Mouse (Mus musculus): ENCODE results near the gene Zfp414. TPM values are rescaled to one million over a fixed set of nuclear protein-coding genes. Genes with fewer than 3 reads are reported as not detected.

Gene Zfp414
- total RNA-seq, 2 experiments from 2014 or later, result 28.9 to 36.5 TPM

GRCm38 (mm10) chr17:33644068-33644467, 15.2 kb downstream of the Zfp414 start:
- no peak for ATAC-seq (replicated peaks; ENCODE audit: low FRiP score, poor library complexity, severe bottlenecking)

- no peak for ATAC-seq (replicated peaks; ENCODE audit: low FRiP score, poor library complexity, severe bottlenecking)
Observed at GRCm38 (mm10) chr17:33645073-33645472, 16.2 kb downstream of the Zfp414 start.

GRCm38 (mm10) chr17:33649781-33650475, 21.0 kb downstream of the Zfp414 start:
- peak; percentile 47; the same call in 1 of the 2 replicates for ATAC-seq (replicated peaks; ENCODE audit: low FRiP score, poor library complexity, severe bottlenecking)

- no peak for ATAC-seq (replicated peaks; ENCODE audit: low FRiP score, poor library complexity, severe bottlenecking)
Observed at GRCm38 (mm10) chr17:33666813-33667212, 37.9 kb downstream of the Zfp414 start.

GRCm38 (mm10) chr17:33669681-33670080, 40.8 kb downstream of the Zfp414 start:
- ATAC-seq (replicated peaks; ENCODE audit: low FRiP score, poor library complexity, severe bottlenecking), result no peak

- ATAC-seq (replicated peaks; ENCODE audit: low FRiP score, poor library complexity, severe bottlenecking), result no peak
Observed at GRCm38 (mm10) chr17:33673837-33674236, 44.9 kb downstream of the Zfp414 start.

- no peak for ATAC-seq (replicated peaks; ENCODE audit: low FRiP score, poor library complexity, severe bottlenecking)
Observed at GRCm38 (mm10) chr17:33675452-33675851, 46.6 kb downstream of the Zfp414 start.

- no peak for ATAC-seq (replicated peaks; ENCODE audit: low FRiP score, poor library complexity, severe bottlenecking)
Observed at GRCm38 (mm10) chr17:33676086-33676485, 47.2 kb downstream of the Zfp414 start.

- no peak for ATAC-seq (replicated peaks; ENCODE audit: low FRiP score, poor library complexity, severe bottlenecking)
Observed at GRCm38 (mm10) chr17:33678771-33679170, 49.9 kb downstream of the Zfp414 start.

Other genes with a start within 250 kb of the Zfp414 start
- gene Zfp101, start 234.4 kb upstream of the Zfp414 start, total RNA-seq (2015; ENCODE audit: low replicate concordance), result 30.6 and 50.3 TPM in 2 replicates
- 26.9 and 141 TPM in 2 replicates for gene Zfp101, start 234.4 kb upstream of the Zfp414 start, total RNA-seq (2017; ENCODE audit: low replicate concordance)
- not detected in 2 replicates for gene Actl9, start 196.2 kb upstream of the Zfp414 start, total RNA-seq (2015; ENCODE audit: low replicate concordance)
- gene Actl9, start 196.2 kb upstream of the Zfp414 start, total RNA-seq (2017; ENCODE audit: low replicate concordance), result not detected in 2 replicates
- gene Adamts10, start 104.9 kb upstream of the Zfp414 start, total RNA-seq (2015; ENCODE audit: low replicate concordance), result 8.8 and 9.4 TPM in 2 replicates
- 4.2 and 5.6 TPM in 2 replicates for gene Adamts10, start 104.9 kb upstream of the Zfp414 start, total RNA-seq (2017; ENCODE audit: low replicate concordance)
- 20.2 and 36.5 TPM in 2 replicates for gene Myo1f, start 73.4 kb upstream of the Zfp414 start, total RNA-seq (2015; ENCODE audit: low replicate concordance)
- gene Myo1f, start 73.4 kb upstream of the Zfp414 start, total RNA-seq (2017; ENCODE audit: low replicate concordance), result 21.4 TPM in 2 replicates
- gene Pram1, start 9.0 kb downstream of the Zfp414 start, total RNA-seq (2015; ENCODE audit: low replicate concordance), result 5.4 and 7.6 TPM in 2 replicates
- gene Pram1, start 9.0 kb downstream of the Zfp414 start, total RNA-seq (2017; ENCODE audit: low replicate concordance), result 5.4 and 12.7 TPM in 2 replicates
- 585 and 697 TPM in 2 replicates for gene Hnrnpm, start 57.8 kb downstream of the Zfp414 start, total RNA-seq (2015; ENCODE audit: low replicate concordance)
- 520 and 703 TPM in 2 replicates for gene Hnrnpm, start 57.8 kb downstream of the Zfp414 start, total RNA-seq (2017; ENCODE audit: low replicate concordance)
- gene March2, start 89.6 kb downstream of the Zfp414 start, total RNA-seq (2015; ENCODE audit: low replicate concordance), result 409 and 494 TPM in 2 replicates
- 312 and 414 TPM in 2 replicates for gene March2, start 89.6 kb downstream of the Zfp414 start, total RNA-seq (2017; ENCODE audit: low replicate concordance)
- 59.1 and 87.6 TPM in 2 replicates for gene Rab11b, start 131.4 kb downstream of the Zfp414 start, total RNA-seq (2015; ENCODE audit: low replicate concordance)
- gene Rab11b, start 131.4 kb downstream of the Zfp414 start, total RNA-seq (2017; ENCODE audit: low replicate concordance), result 42.6 and 46.8 TPM in 2 replicates
- gene Angptl4, start 152.7 kb downstream of the Zfp414 start, total RNA-seq (2015; ENCODE audit: low replicate concordance), result 0.36 and 0.84 TPM in 2 replicates
- gene Angptl4, start 152.7 kb downstream of the Zfp414 start, total RNA-seq (2017; ENCODE audit: low replicate concordance), result 0.77 TPM in 1 of 2 replicates, not detected in the other
- gene Kank3, start 181.4 kb downstream of the Zfp414 start, total RNA-seq (2015; ENCODE audit: low replicate concordance), result 5.0 TPM in 1 of 2 replicates, not detected in the other
- gene Kank3, start 181.4 kb downstream of the Zfp414 start, total RNA-seq (2017; ENCODE audit: low replicate concordance), result 2.7 TPM in 1 of 2 replicates, not detected in the other
- gene Rps28, start 195.5 kb downstream of the Zfp414 start, total RNA-seq (2015; ENCODE audit: low replicate concordance), result 383 and 392 TPM in 2 replicates
- gene Rps28, start 195.5 kb downstream of the Zfp414 start, total RNA-seq (2017; ENCODE audit: low replicate concordance), result 429 and 508 TPM in 2 replicates
- 95.5 and 109 TPM in 2 replicates for gene Ndufa7, start 195.5 kb downstream of the Zfp414 start, total RNA-seq (2015; ENCODE audit: low replicate concordance)
- 42.4 and 46.1 TPM in 2 replicates for gene Ndufa7, start 195.5 kb downstream of the Zfp414 start, total RNA-seq (2017; ENCODE audit: low replicate concordance)
- gene Cd320, start 214.0 kb downstream of the Zfp414 start, total RNA-seq (2015; ENCODE audit: low replicate concordance), result 2.9 TPM in 1 of 2 replicates, not detected in the other
- 0.39 TPM in 1 of 2 replicates, not detected in the other for gene Cd320, start 214.0 kb downstream of the Zfp414 start, total RNA-seq (2017; ENCODE audit: low replicate concordance)
- gene Gm7029, start 244.7 kb downstream of the Zfp414 start, total RNA-seq (2015; ENCODE audit: low replicate concordance), result not detected in 2 replicates
- gene Gm7029, start 244.7 kb downstream of the Zfp414 start, total RNA-seq (2017; ENCODE audit: low replicate concordance), result not detected in 2 replicates

Data from erythroid progenitor cell, adult 5-6 weeks (primary cell).